Mouse (Mus musculus) large intestine, adult 2 months (tissue): Measurements from ENCODE around the gene Syngr2. TPM values are rescaled to one million over a fixed set of nuclear protein-coding genes. Genes with fewer than 3 reads are reported as not detected.
"Not testable (repeated sequence)": the region's sequence is repeated elsewhere in the genome, so short reads cannot be mapped to it uniquely, and the experiment has no call there.

ENCODE experiments used
- DNase-seq: peaks from one replicate; pipeline ENCODE4 v3.0.0-alpha.2; 2012; ENCODE audit warnings: low read depth, low spot score
- WGBS: fragments of 180-500 bp; shearing (Covaris S2); methylation state at CpG from one replicate; pipeline ENCODE4 v1.1.7; 2018; 5-methylcytosine and 5-hydroxymethylcytosine counted together
- polyA plus RNA-seq: library from polyadenylated mRNA; depleted of rRNA; stranded (reverse); fragments of >200 nt; gene quantifications from 2 replicates; pipeline ENCODE4 v1.2.3, GENCODE M21; 2012

Gene Syngr2
- polyA plus RNA-seq, 1 experiment: 353 TPM

GRCm38 (mm10) chr11:117801650-117802049 is 7.8 kb upstream of the Syngr2 start:
- no peak for DNase-seq
- WGBS: 87% methylated on average over 7 of the region's 7 CpGs

GRCm38 (mm10) chr11:117803166-117803688 is 6.2 kb upstream of the Syngr2 start:
- DNase-seq: no peak
- WGBS: 45% methylated on average over 3 of the region's 3 CpGs

DNA sequence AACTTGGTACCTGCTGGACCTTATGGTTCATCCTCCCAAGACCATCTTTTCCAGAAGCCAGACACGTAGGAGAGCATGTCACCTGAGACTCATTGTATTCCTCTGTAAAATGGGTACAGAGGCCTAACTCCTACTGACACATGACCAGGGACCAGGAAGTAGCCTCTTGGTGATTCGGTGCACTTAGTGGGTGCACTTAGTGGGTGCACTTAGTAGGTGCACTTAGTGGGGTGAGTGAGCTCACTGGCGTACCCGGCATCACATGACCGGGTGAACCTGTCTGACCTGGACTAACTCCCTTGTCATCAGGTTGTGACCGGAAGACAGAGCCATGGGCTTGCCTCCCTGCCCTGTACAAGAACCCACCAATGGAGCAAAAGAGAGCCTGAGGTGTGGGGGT is 2.7 kb upstream of the Syngr2 start:
- WGBS: 94% methylated on average over 6 of the region's 6 CpGs
- DNase-seq: no peak

DNA sequence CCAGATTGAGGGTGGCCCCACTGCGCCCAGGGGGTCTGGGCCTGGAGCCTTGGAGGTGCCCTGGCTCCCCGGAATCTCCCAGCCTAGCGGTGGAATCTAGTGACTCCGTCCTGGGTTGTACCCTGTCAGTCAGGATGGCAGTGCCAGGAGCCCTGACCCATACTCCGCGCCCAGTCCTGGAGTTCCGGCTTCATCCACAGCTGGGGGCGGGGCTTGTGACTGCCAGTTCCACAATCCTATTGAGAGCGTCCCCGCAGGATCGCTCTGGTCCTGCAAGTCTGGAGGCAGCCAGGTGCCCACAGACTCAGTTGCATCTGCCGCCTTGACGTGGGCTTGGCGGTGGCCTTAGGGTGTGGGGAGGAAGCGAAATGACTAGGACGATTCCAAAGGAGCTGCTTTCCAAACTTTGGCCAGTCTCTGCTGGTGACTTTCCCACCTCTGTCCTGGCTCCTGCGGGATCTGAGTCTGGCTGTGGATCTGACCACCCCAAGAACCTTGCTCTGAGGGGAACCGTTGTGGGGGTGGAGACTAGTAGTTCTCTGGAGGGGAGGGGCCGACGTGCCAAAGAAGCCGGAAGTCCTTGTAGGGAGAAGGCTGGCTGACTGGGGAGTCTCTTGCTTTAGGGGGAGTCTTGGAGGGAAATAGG is 1.1 kb downstream of the Syngr2 start:
- under 1% methylated on average over 21 of the region's 21 CpGs for WGBS
- DNase-seq: no peak

GRCm38 (mm10) chr11:117813867-117814266 is 4.4 kb downstream of the Syngr2 start:
- 29% methylated on average over 5 of the region's 5 CpGs for WGBS
- DNase-seq: no peak

GRCm38 (mm10) chr11:117814704-117815366 is 5.4 kb downstream of the Syngr2 start:
- 74% methylated on average over 6 of the region's 6 CpGs for WGBS
- no peak for DNase-seq

GRCm38 (mm10) chr11:117815850-117816249 is 6.4 kb downstream of the Syngr2 start:
- DNase-seq: not testable (repeated sequence)
- WGBS: 79% methylated on average over 9 of the region's 9 CpGs

- DNase-seq: no peak
- 63% methylated on average over 13 of the region's 13 CpGs for WGBS
These were observed 7.0 kb downstream of the Syngr2 start for GRCm38 (mm10) chr11:117816389-117816996.

DNA sequence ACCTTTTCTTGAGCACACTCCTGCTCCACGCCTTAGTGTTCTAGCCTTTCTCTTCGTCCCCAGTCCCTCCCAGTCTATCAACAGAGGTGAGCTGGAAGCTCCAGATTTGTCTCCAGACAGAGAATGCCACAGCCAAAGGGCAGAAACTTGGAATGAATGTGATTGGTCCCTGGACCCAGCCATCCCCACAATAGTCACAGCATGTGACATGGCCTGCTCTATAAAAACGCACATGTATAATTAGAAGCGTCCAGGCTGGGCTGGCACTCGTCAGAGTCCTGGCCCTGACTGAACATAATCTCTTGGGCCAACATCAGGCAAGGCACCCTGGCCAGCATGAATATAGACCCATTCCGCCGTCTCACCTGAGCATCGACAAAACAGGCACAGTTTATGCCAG is 9.6 kb downstream of the Syngr2 start:
- DNase-seq: no peak
- WGBS: 41% methylated on average over 8 of the region's 8 CpGs

DNA sequence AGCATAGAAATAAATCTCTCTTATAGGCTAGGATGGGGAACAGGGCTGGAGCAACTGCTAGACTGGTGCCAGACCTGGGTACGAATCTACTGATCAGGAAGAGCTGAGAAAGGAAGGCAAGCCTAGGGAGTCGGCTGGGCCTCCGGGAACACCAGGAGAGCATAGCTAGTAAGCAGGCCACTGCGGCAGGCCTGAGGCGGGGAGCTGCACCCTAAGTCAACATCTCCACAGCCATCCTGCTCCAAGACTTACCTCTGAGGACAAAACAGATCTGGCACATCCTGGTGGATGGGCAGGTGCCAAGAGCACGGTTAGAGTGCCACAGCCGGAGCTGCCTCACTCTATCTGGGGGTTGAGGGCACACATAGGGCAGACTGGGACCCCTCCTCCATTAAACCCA is 10.7 kb downstream of the Syngr2 start:
- 39% methylated on average over 7 of the region's 7 CpGs for whole genome bisulfite sequencing
- no peak for DNase-seq

DNA sequence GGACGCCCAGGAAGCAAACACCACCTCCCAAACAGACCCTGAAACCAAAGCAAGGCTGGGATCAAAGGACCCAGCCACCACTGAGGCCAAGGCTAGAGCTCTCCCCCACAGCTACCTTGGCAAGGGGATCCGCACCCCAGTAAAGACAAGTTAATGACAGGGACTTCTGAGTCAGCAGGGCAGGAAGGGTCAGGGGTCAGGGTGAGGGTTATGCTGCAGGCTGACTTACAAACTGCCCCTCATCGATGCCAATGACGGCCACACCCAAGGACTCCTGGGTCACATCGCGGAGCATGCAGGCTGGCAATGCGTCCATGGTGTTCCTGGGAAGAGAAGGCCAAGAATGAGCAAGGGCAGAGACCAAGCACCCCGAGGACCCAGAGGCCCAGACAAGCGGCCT is 12.4 kb downstream of the Syngr2 start:
- 72% methylated on average over 9 of the region's 9 CpGs for WGBS
- DNase-seq: no peak

- WGBS: 21% methylated on average over 7 of the region's 7 CpGs
- no peak for DNase-seq
These were observed 13.3 kb downstream of the Syngr2 start for GRCm38 (mm10) chr11:117822728-117823241.

DNA sequence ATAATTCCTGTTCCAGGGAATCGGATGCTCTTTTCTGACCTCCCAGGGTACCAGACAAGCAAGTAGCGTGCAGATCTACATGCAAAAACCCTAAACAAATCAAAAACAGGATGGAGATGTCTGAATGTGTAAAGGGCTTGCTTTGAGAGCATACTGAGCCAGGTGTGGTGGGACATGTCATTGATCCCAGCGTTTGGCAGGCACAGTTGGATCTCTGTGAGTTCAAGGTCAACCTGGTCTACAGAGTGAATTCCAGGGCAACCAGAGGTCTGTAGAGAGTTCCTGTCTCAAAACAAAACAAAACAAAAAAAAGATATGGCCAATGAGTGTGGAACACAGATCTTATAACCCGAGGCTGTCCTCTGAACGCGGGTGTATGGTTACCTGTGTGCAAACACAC is 13.9 kb downstream of the Syngr2 start:
- 43% methylated on average over 6 of the region's 6 CpGs for WGBS
- DNase-seq: no peak

GRCm38 (mm10) chr11:117824060-117824969 is 14.8 kb downstream of the Syngr2 start:
- 1% methylated on average over 23 of the region's 23 CpGs for WGBS
- no peak for DNase-seq

- under 1% methylated on average over 34 of the region's 34 CpGs for WGBS
- no peak for DNase-seq
These were observed 16.0 kb downstream of the Syngr2 start, which contains the start of the genes Afmid and Tk1 for GRCm38 (mm10) chr11:117825333-117826101. Gene Afmid, plus strand, starts transcription at chr11:117825924. Gene Tk1, minus strand, starts transcription at chr11:117826092.

DNA sequence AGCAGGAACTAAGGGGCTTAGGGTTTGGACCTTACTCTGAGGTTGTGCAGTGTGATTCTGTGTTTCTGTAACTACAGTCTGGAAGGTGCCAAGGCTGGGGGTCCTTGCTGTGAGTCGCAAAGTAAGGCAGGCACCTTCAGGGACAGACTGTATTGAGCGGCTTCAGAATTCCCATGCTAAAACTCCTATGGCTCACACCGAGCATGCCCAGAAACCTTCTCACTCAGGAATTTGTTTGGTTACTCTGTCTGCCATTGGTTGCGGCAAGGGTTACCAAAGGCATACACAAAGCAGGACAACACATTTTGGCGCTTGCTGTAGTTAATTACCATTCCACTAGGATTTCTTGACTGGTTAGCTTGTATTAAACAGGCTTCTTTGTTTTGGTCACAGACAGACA is 16.7 kb downstream of the Syngr2 start:
- WGBS: 16% methylated on average over 5 of the region's 5 CpGs
- DNase-seq: no peak

DNA sequence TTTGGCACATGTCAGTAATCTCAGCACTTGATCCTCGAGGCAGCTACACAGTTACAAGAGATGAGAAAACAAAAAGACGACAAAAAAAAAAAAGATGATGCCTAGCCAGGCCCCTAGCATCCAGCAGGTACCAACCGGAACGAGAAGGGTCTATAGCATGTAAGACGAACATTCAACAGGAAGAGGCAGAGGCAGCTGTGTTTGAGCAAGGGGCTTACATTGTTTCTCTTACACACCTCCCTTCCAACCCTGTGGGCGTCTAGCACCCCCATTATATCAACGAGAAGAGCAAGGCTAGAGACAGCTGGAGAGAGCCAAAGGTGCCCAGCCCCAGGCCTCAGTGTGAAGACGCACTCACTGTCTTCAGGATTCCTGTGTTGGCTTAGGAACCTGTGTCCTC is 17.4 kb downstream of the Syngr2 start:
- WGBS: 35% methylated on average over 8 of the region's 8 CpGs
- no peak for DNase-seq

DNA sequence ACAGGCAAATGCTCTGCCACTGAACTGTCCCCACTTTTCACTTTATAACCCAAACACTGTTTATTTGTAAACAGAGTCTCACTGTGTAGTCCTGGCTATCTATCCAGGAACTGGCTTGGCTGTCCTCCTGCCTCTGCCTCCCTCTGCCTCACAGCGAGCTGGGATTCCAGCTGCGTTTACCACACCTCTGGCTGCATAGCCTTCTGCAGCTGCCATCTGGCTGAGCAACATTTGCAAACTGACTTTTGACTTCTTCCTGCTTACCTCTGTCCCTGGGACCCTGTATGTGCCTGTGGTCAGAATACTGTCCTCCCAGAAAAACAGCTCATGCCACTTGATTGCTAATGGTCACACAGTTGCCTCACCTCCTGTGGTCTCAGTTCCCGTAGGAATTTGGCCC is 17.9 kb downstream of the Syngr2 start:
- WGBS: 18% methylated on average over 3 of the region's 3 CpGs

More for the DNA sequence above, 17.9 kb downstream of the Syngr2 start:
- no peak for DNase-seq
